Mouse (Mus musculus): ENCODE measurements at regions not wholly inside any gene's neighbourhood (a gene's known extent, or its start where the extent isn't known, plus 50 kb on each side); places are given as distances from the start of the nearest gene placed in this dataset.

DNA sequence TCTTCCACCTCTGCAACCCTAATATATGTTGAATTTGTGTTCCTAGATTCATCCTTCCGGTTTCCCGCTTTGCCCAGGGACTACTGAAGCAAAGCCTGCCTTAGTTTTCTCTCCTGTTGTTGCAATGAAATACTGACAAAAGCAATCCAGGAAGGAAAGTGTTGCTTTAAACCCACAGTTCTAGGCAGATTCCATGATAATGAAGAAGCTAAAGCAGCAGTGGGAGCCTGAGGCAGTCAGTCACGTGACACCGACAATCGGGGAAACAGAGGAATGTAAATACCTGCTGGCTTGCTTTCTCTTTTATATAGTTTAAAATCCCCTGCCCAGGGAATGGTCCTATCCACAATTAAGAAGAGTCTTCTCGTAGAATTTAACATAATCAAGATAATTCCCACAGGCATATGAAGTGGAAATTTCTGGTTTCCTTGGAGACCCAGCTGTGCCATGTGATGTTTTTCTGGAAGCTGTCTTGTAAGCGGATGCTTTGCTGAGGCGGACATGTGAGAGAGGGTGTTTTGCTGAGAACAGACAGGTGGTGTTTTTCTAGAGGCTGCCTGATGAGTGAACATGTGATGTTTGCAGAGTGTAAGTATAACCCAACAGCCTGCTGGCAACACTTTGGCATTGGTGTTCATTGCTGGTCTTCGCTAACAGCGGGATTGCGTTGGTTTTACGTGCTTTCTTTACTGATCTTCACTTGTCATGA, 398.0 kb downstream of the Prim2 start:
- no peaks in the 10 kb centered on the region for H3K9me3 ChIP-seq (replicated peaks; ENCODE audit: control insufficient read depth, low read length)
- no peak overlapping the region for H3K9ac ChIP-seq (replicated peaks; ENCODE audit: low read length)
- H3K4me2 ChIP-seq (ENCODE audit: low read depth, low read length) = no peak overlapping the region
- no peaks in the 10 kb centered on the region for H3K27me3 ChIP-seq (ENCODE audit: control insufficient read depth, insufficient read depth, low read length)
- H3K4me1 ChIP-seq (ENCODE audit: control insufficient read depth, insufficient read depth, low read length) = no peaks in the 10 kb centered on the region
- no peak overlapping the region for H3K27ac ChIP-seq (replicated peaks; ENCODE audit: low read depth, low read length)
- 57% methylated on average over 12 of the region's 12 CpGs for WGBS
- no peak for ATAC-seq (replicated peaks; ENCODE audit: insufficient number of reproducible peaks, low FRiP score, low TSS enrichment, low read depth)
- no peak overlapping the region for H3K4me3 ChIP-seq (ENCODE audit: low read depth, low read length)
- no peaks in the 10 kb centered on the region for H3K36me3 ChIP-seq (replicated peaks; ENCODE audit: control insufficient read depth, insufficient read depth, low read depth, low read length)
- peak; percentile 16 for DNase-seq (ENCODE audit: low spot score)

DNA sequence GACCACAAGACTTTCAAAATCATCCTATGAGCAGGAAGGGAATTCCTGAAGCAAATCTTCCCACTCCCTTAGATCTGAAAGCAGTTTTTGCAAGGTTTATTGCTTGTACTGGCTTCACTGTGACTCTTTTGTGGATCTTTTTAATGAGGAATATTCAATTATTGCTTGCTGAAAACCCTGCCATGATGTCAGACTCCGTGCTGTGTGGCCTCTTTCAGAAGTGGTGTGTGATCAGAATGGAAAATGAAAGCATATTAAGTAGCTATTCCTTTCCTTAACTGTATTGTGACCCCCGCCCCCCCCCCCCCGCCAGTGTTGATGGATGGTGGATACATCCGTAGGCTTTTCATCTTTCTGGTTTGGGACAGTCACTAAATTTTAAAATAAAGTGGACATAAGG, 400.4 kb downstream of the Prim2 start:
- Histone ChIP-seq H3K4me2 (ENCODE audit: low read depth, low read length) (no peak overlapping the region), H3K27ac (replicated peaks; ENCODE audit: low read depth, low read length) (no peak overlapping the region), H3K9ac (replicated peaks; ENCODE audit: low read length) (no peak overlapping the region), H3K9me3 (replicated peaks; ENCODE audit: control insufficient read depth, low read length) (no peaks in the 10 kb centered on the region), H3K36me3 (replicated peaks; ENCODE audit: control insufficient read depth, insufficient read depth, low read depth, low read length) (no peaks in the 10 kb centered on the region), H3K27me3 (ENCODE audit: control insufficient read depth, insufficient read depth, low read length) (no peaks in the 10 kb centered on the region), H3K4me3 (ENCODE audit: low read depth, low read length) (no peak overlapping the region), H3K4me1 (ENCODE audit: control insufficient read depth, insufficient read depth, low read length) (no peaks in the 10 kb centered on the region)
- WGBS = 74% methylated on average over 4 of the region's 4 CpGs
- no peak for ATAC-seq (replicated peaks; ENCODE audit: insufficient number of reproducible peaks, low FRiP score, low TSS enrichment, low read depth)
- DNase-seq (ENCODE audit: low spot score) = no peak

DNA sequence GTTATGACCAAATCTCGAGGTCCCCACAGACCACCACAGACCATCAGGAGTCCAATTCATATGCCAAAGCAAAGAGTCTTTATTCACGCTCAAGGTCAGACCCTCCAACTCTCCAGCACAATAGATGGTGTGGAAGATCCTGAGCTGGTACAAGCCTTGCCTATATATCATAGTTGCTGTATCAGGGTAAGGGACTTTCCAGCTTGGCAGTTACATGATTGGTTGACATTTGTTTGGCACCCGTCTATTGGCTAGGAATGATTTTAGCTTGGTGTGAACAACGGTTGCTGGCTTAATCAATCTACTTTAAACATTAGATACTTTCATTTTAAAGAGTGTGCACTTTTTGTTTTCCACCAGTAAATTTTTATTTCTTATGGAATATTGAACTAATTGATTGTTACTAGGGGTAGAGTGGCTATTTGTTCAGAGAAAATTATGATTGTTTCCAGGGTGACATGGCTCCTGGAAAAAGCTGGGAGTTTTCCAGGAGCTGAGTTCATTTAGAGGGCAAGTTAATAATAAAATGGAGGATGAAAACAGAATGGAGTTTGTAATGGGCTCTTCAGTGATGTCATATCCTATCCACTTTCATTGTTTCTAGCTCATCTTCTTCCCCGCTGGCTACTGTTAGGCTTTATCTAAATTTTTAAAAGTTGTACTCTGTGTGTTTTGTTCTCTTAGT, 403.7 kb downstream of the Prim2 start:
- H3K4me1 ChIP-seq (ENCODE audit: control insufficient read depth, insufficient read depth, low read length) = no peaks in the 10 kb centered on the region
- no peak overlapping the region for H3K4me2 ChIP-seq (ENCODE audit: low read depth, low read length)
- H3K9ac ChIP-seq (replicated peaks; ENCODE audit: low read length) = no peak overlapping the region
- no peak overlapping the region for H3K4me3 ChIP-seq (ENCODE audit: low read depth, low read length)
- no peaks in the 10 kb centered on the region for H3K27me3 ChIP-seq (ENCODE audit: control insufficient read depth, insufficient read depth, low read length)
- no peak overlapping the region for H3K27ac ChIP-seq (replicated peaks; ENCODE audit: low read depth, low read length)
- 88% methylated on average over 5 of the region's 5 CpGs for WGBS
- no peak for ATAC-seq (replicated peaks; ENCODE audit: insufficient number of reproducible peaks, low FRiP score, low TSS enrichment, low read depth)
- H3K36me3 ChIP-seq (replicated peaks; ENCODE audit: control insufficient read depth, insufficient read depth, low read depth, low read length) = no peaks in the 10 kb centered on the region
- DNase-seq (ENCODE audit: low spot score) = no peak
- no peaks in the 10 kb centered on the region for H3K9me3 ChIP-seq (replicated peaks; ENCODE audit: control insufficient read depth, low read length)

DNA sequence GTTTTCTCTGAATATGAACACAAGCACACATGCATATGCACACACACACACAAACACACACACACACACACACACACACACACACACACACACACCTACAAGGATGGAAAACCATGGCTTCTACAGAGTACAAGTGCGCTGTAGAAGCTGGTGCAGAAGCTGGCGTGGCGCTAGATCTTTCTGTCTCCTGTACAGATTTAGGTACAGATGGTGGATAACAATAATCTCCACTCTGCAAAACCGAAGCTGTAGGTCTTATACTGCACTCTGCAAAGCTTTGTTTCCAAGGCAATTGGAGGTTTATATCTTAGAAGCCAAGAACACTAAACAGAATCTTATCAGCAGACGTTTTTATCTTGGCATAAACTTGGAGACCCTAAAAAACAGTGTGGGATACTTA, 420.1 kb downstream of the Prim2 start:
- no peaks in the 10 kb centered on the region for H3K36me3 ChIP-seq (replicated peaks; ENCODE audit: control insufficient read depth, insufficient read depth, low read depth, low read length)
- no peak overlapping the region for H3K4me3 ChIP-seq (ENCODE audit: low read depth, low read length)
- no peak for ATAC-seq (replicated peaks; ENCODE audit: insufficient number of reproducible peaks, low FRiP score, low TSS enrichment, low read depth)
- no peak overlapping the region for H3K27ac ChIP-seq (replicated peaks; ENCODE audit: low read depth, low read length)
- 88% methylated on average over 5 of the region's 5 CpGs for WGBS
- no peak overlapping the region for H3K4me2 ChIP-seq (ENCODE audit: low read depth, low read length)
- H3K9ac ChIP-seq (replicated peaks; ENCODE audit: low read length) = no peak overlapping the region
- no peak for DNase-seq (ENCODE audit: low spot score)
- no peaks in the 10 kb centered on the region for H3K27me3 ChIP-seq (ENCODE audit: control insufficient read depth, insufficient read depth, low read length)
- no peaks in the 10 kb centered on the region for H3K9me3 ChIP-seq (replicated peaks; ENCODE audit: control insufficient read depth, low read length)
- H3K4me1 ChIP-seq (ENCODE audit: control insufficient read depth, insufficient read depth, low read length) = no peaks in the 10 kb centered on the region

DNA sequence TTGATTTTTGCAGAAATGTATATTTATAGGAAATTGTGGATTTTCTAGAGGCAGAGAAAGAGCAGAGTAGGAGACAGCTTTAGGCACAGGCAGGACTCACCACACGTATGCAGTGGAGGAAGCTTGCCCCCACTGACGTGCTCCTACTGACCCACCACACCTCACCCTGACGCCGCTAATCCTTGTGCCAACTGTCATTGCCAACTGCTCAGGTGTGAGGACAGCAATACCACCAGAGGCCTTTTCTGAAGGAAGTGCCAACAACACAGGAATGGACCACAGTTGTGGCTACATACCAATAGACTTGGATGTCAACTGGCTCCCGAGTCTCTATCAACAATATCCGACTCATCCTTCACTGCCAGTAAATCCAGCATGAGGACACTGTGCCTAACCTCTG, 422.5 kb downstream of the Prim2 start:
- WGBS = 91% methylated on average over 6 of the region's 6 CpGs
- H3K4me3 ChIP-seq (ENCODE audit: low read depth, low read length) = no peak overlapping the region
- ATAC-seq (replicated peaks; ENCODE audit: insufficient number of reproducible peaks, low FRiP score, low TSS enrichment, low read depth) = no peak

DNA sequence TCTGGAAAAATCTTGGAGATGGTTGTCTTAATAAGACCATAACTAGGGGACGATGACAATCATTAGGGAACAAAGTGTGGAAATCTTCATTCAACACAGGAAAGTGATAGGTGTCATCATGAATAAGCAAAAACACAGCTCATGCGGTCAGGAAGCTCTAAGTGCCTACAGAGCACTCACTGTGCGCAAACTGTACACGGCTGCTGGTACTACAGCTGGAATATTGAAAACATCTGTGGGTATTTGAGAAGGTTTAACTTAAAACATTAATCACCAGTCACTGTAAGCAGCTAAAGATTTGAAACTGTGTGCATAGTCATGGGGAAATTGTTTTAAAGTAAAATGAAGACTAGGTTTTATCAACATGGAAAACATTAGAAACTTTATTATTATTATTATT, 424.4 kb downstream of the Prim2 start:
- Histone ChIP-seq H3K36me3 (replicated peaks; ENCODE audit: control insufficient read depth, insufficient read depth, low read depth, low read length) (no peaks in the 10 kb centered on the region), H3K27me3 (ENCODE audit: control insufficient read depth, insufficient read depth, low read length) (no peaks in the 10 kb centered on the region), H3K27ac (replicated peaks; ENCODE audit: low read depth, low read length) (no peak overlapping the region), H3K4me3 (ENCODE audit: low read depth, low read length) (no peak overlapping the region), H3K9me3 (replicated peaks; ENCODE audit: control insufficient read depth, low read length) (no peaks in the 10 kb centered on the region), H3K4me2 (ENCODE audit: low read depth, low read length) (no peak overlapping the region), H3K4me1 (ENCODE audit: control insufficient read depth, insufficient read depth, low read length) (no peaks in the 10 kb centered on the region), H3K9ac (replicated peaks; ENCODE audit: low read length) (no peak overlapping the region)
- ATAC-seq (replicated peaks; ENCODE audit: insufficient number of reproducible peaks, low FRiP score, low TSS enrichment, low read depth) (no peak), DNase-seq (ENCODE audit: low spot score) (peak; percentile 50)
- WGBS = 49% methylated on average over 4 of the region's 4 CpGs

More for the DNA sequence above, 422.5 kb downstream of the Prim2 start:
- Histone ChIP-seq H3K9me3 (replicated peaks; ENCODE audit: control insufficient read depth, low read length) (no peaks in the 10 kb centered on the region), H3K9ac (replicated peaks; ENCODE audit: low read length) (no peak overlapping the region), H3K36me3 (replicated peaks; ENCODE audit: control insufficient read depth, insufficient read depth, low read depth, low read length) (no peaks in the 10 kb centered on the region), H3K4me2 (ENCODE audit: low read depth, low read length) (no peak overlapping the region), H3K27me3 (ENCODE audit: control insufficient read depth, insufficient read depth, low read length) (no peaks in the 10 kb centered on the region), H3K4me1 (ENCODE audit: control insufficient read depth, insufficient read depth, low read length) (no peaks in the 10 kb centered on the region), H3K27ac (replicated peaks; ENCODE audit: low read depth, low read length) (no peak overlapping the region)
- no peak for DNase-seq (ENCODE audit: low spot score)

DNA sequence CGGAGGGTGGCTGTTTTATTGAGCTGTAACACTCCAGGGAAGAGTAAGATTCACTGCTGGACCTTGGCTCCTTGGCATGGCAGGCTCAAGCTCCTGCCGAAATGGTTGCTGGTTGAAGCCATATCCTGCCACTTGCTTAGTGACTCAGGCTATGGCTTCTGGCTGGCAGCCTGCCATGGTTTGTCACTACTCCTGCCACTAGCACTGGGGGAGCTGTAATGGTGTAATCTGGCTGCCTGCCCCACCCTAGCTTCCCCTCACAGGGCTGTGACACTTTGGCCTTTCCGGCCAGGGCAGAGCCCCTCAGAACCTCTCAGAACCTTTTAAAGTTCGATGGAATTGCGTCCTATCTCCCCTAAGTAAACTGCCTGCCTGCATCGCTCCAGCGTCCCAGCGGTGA, 424.9 kb downstream of the Prim2 start:
- H3K27me3 ChIP-seq (ENCODE audit: control insufficient read depth, insufficient read depth, low read length) = no peaks in the 10 kb centered on the region
- no peak for ATAC-seq (replicated peaks; ENCODE audit: insufficient number of reproducible peaks, low FRiP score, low TSS enrichment, low read depth)
- H3K4me3 ChIP-seq (ENCODE audit: low read depth, low read length) = no peak overlapping the region
- no peak overlapping the region for H3K27ac ChIP-seq (replicated peaks; ENCODE audit: low read depth, low read length)
- H3K36me3 ChIP-seq (replicated peaks; ENCODE audit: control insufficient read depth, insufficient read depth, low read depth, low read length) = no peaks in the 10 kb centered on the region
- WGBS = 79% methylated on average over 8 of the region's 8 CpGs
- no peaks in the 10 kb centered on the region for H3K9me3 ChIP-seq (replicated peaks; ENCODE audit: control insufficient read depth, low read length)
- no peak overlapping the region for H3K9ac ChIP-seq (replicated peaks; ENCODE audit: low read length)
- H3K4me1 ChIP-seq (ENCODE audit: control insufficient read depth, insufficient read depth, low read length) = no peaks in the 10 kb centered on the region
- H3K4me2 ChIP-seq (ENCODE audit: low read depth, low read length) = no peak overlapping the region
- no peak for DNase-seq (ENCODE audit: low spot score)

DNA sequence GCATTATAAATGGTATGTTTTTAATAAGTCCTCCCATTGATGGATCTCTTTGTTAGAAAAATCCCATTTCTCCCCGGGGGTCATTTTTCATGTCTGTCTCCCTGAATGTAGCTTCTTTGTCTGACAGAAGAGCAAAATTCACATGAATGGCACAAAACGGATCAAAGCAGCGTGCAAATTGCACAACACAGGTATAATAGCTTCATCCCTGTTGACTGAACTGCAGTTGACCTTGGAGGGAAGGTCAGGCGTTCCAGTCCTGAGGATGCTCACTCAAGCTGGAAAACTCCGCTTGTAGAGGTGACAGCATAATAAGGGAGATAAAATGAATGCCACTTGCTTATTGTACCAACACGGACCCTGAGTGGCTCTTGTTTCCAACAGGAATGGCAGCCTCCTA, 446.6 kb downstream of the Prim2 start:
- H3K27ac ChIP-seq (replicated peaks; ENCODE audit: low read depth, low read length) = no peak overlapping the region
- H3K27me3 ChIP-seq (ENCODE audit: control insufficient read depth, insufficient read depth, low read length) = no peaks in the 10 kb centered on the region
- ATAC-seq (replicated peaks; ENCODE audit: insufficient number of reproducible peaks, low FRiP score, low TSS enrichment, low read depth) (no peak), DNase-seq (ENCODE audit: low spot score) (no peak)
- H3K36me3 ChIP-seq (replicated peaks; ENCODE audit: control insufficient read depth, insufficient read depth, low read depth, low read length) = no peaks in the 10 kb centered on the region
- H3K9me3 ChIP-seq (replicated peaks; ENCODE audit: control insufficient read depth, low read length) = no peaks in the 10 kb centered on the region
- H3K4me3 ChIP-seq (ENCODE audit: low read depth, low read length) = no peak overlapping the region
- no peak overlapping the region for H3K9ac ChIP-seq (replicated peaks; ENCODE audit: low read length)
- H3K4me2 ChIP-seq (ENCODE audit: low read depth, low read length) = no peak overlapping the region
- WGBS = 82% methylated on average over 6 of the region's 6 CpGs
- no peaks in the 10 kb centered on the region for H3K4me1 ChIP-seq (ENCODE audit: control insufficient read depth, insufficient read depth, low read length)
